Comparison of ENCODE assay signal across 15 mouse cellular contexts in the genomic region with DNA sequence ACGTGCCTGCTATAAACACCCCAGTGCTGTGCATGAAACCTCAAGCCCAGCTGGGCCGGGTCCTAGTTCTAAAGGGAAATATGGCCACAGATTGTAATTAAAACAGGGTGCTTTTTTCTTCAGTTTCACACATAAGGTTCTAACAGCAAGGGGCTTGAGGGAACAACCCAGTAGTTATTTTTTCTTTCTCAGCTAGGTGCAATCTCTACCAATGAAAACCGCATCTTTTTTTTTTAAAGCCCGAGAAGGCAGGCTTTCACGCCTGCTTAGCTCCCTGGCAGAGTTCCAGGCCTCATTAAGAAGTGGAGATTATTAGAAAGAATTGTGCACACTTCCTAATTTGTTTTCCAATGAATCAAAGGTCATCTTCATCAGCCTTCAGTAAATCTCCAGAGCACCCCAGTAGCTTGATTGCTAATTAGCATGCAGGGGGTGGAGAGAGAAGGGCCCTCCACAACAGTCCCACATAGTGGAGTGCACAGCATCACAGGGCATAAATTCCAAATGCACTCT. TPM values are rescaled to one million over a fixed set of nuclear protein-coding genes. Genes with fewer than 3 reads are reported as not detected.
A peak's percentile ranks its signal among the peaks of the same experiment; 100 is the strongest.
DNase-seq lines count a peak whose midpoint lies in the region; ATAC-seq and TF ChIP-seq lines count a peak whose summit lies in the region.
"Had no signal": no experiment of that assay in that cellular context is flagged by ENCODE, and none has a peak within 500 bp of the region (broad histone marks: within the 10 kb centered on the region; RNA-seq: fewer than 3 reads in every experiment).

No protein-coding gene starts in this region.

- 47% methylated on average over 5 of the region's 5 CpGs for WGBS in kidney, adult 2 months
- 54% methylated on average over 5 of the region's 5 CpGs for WGBS in kidney, embryonic 16.5 days
- WGBS in forebrain, embryonic 16.5 days, result 2% methylated on average over 5 of the region's 5 CpGs

- H3K36me3 ChIP-seq in kidney, adult 2 months (ENCODE audit: control insufficient read depth, insufficient read depth, low read length), result no peaks in the 10 kb centered on the region
- no peaks in the 10 kb centered on the region for H3K36me3 ChIP-seq in kidney, embryonic 16.5 days (ENCODE audit: insufficient read depth, low read length)
- H3K36me3 ChIP-seq in forebrain, embryonic 16.5 days (ENCODE audit: control insufficient read depth, insufficient read depth), result no peaks in the 10 kb centered on the region
- H3K36me3 ChIP-seq: embryonic facial prominence, embryonic 13.5 days; limb, embryonic 10.5 days had no signal

- no peak overlapping the region for H3K9ac ChIP-seq in kidney, embryonic 16.5 days (replicated peaks; ENCODE audit: low read length)
- 0 out of 2 replicates have a peak overlapping the region, but pooled peaks have one; percentile 8 for H3K9ac ChIP-seq in forebrain, embryonic 16.5 days (replicated peaks; ENCODE audit: low read depth, low read length)
- H3K9ac ChIP-seq: embryonic facial prominence, embryonic 13.5 days; liver, embryonic 14.5 days had no signal

- no peak overlapping the region for H3K4me3 ChIP-seq in kidney, adult 2 months (ENCODE audit: insufficient read depth, low read depth, low read length)
- no peak overlapping the region for H3K4me3 ChIP-seq in kidney, embryonic 16.5 days (ENCODE audit: low read length)
- no peak overlapping the region for H3K4me3 ChIP-seq in forebrain, embryonic 16.5 days (replicated peaks; ENCODE audit: low read length)
- H3K4me3 ChIP-seq: embryonic facial prominence, embryonic 13.5 days; heart, adult 2 months; limb, embryonic 10.5 days had no signal

- TF ChIP-seq CTCF in kidney, adult 2 months (conservative IDR thresholded peaks at IDR 0.05; ENCODE audit: insufficient read depth, insufficient read length, low read depth, low read length), result no peak
- TF ChIP-seq CTCF in brain, embryonic 14.5 days (IDR thresholded peaks at IDR 0.05; ENCODE audit: borderline replicate concordance, extremely low read depth, insufficient read depth, insufficient read length), result no peak

- H3K4me2 ChIP-seq in kidney, embryonic 16.5 days (replicated peaks; ENCODE audit: low read depth, low read length), result no peak overlapping the region
- H3K4me2 ChIP-seq in forebrain, embryonic 16.5 days (ENCODE audit: low read length), result peak overlapping the region; percentile 14; the same call in 1 of the 2 replicates
- H3K4me2 ChIP-seq: embryonic facial prominence, embryonic 13.5 days had no signal

- no peak for TF ChIP-seq POLR2A in kidney, adult 2 months (IDR thresholded peaks at IDR 0.05; ENCODE audit: low read depth, low read length)
- TF ChIP-seq POLR2A in brain, embryonic 14.5 days (IDR thresholded peaks at IDR 0.05; ENCODE audit: borderline replicate concordance, extremely low read depth, insufficient read depth, insufficient read length, poor library complexity, severe bottlenecking), result no peak

- no peaks in the 10 kb centered on the region for H3K4me1 ChIP-seq in kidney, adult 2 months (ENCODE audit: control insufficient read depth, insufficient read depth, low read length)
- no peaks in the 10 kb centered on the region for H3K4me1 ChIP-seq in kidney, embryonic 16.5 days (ENCODE audit: insufficient read depth, low read length)
- H3K4me1 ChIP-seq in forebrain, embryonic 16.5 days (replicated peaks; ENCODE audit: control insufficient read depth, insufficient read depth, low read length), result peaks cover 9% of the 10 kb centered on the region

- H3K27me3 ChIP-seq in kidney, adult 2 months (replicated peaks; ENCODE audit: control insufficient read depth, insufficient read depth, low read length), result no peaks in the 10 kb centered on the region; the same call in 1 of the 2 replicates
- H3K27me3 ChIP-seq in kidney, embryonic 16.5 days (ENCODE audit: insufficient read depth, low read length), result no peaks in the 10 kb centered on the region
- no peaks in the 10 kb centered on the region for H3K27me3 ChIP-seq in forebrain, embryonic 16.5 days (replicated peaks; ENCODE audit: control insufficient read depth, insufficient read depth, low read length)
- H3K27me3 ChIP-seq: embryonic facial prominence, embryonic 13.5 days had no signal

- H3K9me3 ChIP-seq in kidney, embryonic 16.5 days (ENCODE audit: low read length), result 0 out of 2 replicates have a peak, but pooled peaks cover 4% of the 10 kb centered on the region
- H3K9me3 ChIP-seq in forebrain, embryonic 16.5 days (ENCODE audit: control insufficient read depth, low read length), result no peaks in the 10 kb centered on the region
- H3K9me3 ChIP-seq: limb, embryonic 10.5 days had no signal

- H3K27ac ChIP-seq in kidney, adult 2 months (ENCODE audit: insufficient read depth, low read depth, low read length), result no peak overlapping the region
- no peak overlapping the region for H3K27ac ChIP-seq in kidney, embryonic 16.5 days (ENCODE audit: low read length)
- H3K27ac ChIP-seq in forebrain, embryonic 16.5 days (ENCODE audit: low read length), result peak overlapping the region; percentile 57
- H3K27ac ChIP-seq: embryonic facial prominence, embryonic 13.5 days; heart, adult 2 months; limb, embryonic 10.5 days; liver, embryonic 14.5 days; stomach, postnatal 0 days had no signal

- no peak for ATAC-seq in kidney, embryonic 16.5 days (ENCODE audit: low FRiP score, low TSS enrichment)
- peak; percentile 92 for ATAC-seq in forebrain, embryonic 16.5 days

- DNase-seq in kidney, adult 2 months, result peak; percentile 45
- peak; percentile 95 for DNase-seq in brain, embryonic 14.5 days (ENCODE audit: low read depth)
- peak; percentile 3 for DNase-seq in retina, adult 2 months (ENCODE audit: low read depth, low spot score)
- no peak for DNase-seq in adrenal gland, postnatal 36 days
- no peak for DNase-seq in adrenal gland, adult 2 months
- DNase-seq: heart, adult 2 months; layer of hippocampus, adult 9-11 months; spleen, adult 18-20 months had no signal

RNA-seq across cellular contexts. Expression of a gene that starts 29.4 kb away (rescaled TPM):
- 3.5 and 4.4 TPM in 2 replicates for polyA plus RNA-seq in kidney, adult 2 months (2012; rRNA removed)
- 2.9 and 3.9 TPM in 2 replicates for polyA plus RNA-seq in kidney, embryonic 16.5 days (2015; fragmentation: Nextera tagmentation; extraction: Ambion mirVana)
- polyA plus RNA-seq in brain, embryonic 14.5 days (2012; rRNA removed), result 1.4 and 3.1 TPM in 2 replicates
- polyA plus RNA-seq in forebrain, embryonic 16.5 days (2015; fragmentation: Nextera tagmentation; extraction: Ambion mirVana), result 1.5 and 3.0 TPM in 2 replicates
- 10 to 100 TPM; 14.3 to 17.2 TPM for total RNA-seq in adrenal gland, postnatal 36 days (2021)
- 10 to 100 TPM; 15.0 to 27.5 TPM for total RNA-seq in adrenal gland, adult 2 months (2021)
- 9.9 and 11.6 TPM in 2 replicates for polyA plus RNA-seq in adrenal gland, adult 2 months (2012; rRNA removed)
- total RNA-seq: monocyte, adult 5-6 weeks had no signal

Comparison
In these comparisons a context has a peak if more than half of its experiments do, and no peak if none do; other contexts are left out.
1. DNase-seq: peak in kidney, adult 2 months (single experiment), brain, embryonic 14.5 days (single experiment) and retina, adult 2 months (single experiment); none in adrenal gland, postnatal 36 days (0 of 2) and adrenal gland, adult 2 months (single experiment).